Mouse (Mus musculus) liver, embryonic 12.5 days (tissue): ENCODE data around the gene Arpc1a. TPM values are rescaled to one million over a fixed set of nuclear protein-coding genes. Genes with fewer than 3 reads are reported as not detected.
"Not testable (repeated sequence)": the region's sequence is repeated elsewhere in the genome, so short reads cannot be mapped to it uniquely, and the experiment has no call there.

ENCODE experiments used
- ATAC-seq: fragments of 200-750 bp; cut with Nextera tagmentation; 2 replicates; pipeline ENCODE4 v1.8.0; 2017; ENCODE audit warnings: moderate number of reproducible peaks, mild to moderate bottlenecking, moderate library complexity
- H3K27ac ChIP-seq: fragments of 300-500 bp; sonication (generic); 2 replicates; pipeline ENCODE4 v1.5.1; 2016; ENCODE audit warnings: mild to moderate bottlenecking
- H3K27me3 ChIP-seq: fragments of 300-500 bp; sonication (generic); replicated peaks from 2 replicates; pipeline ENCODE4 v1.6.1; 2016; ENCODE audit warnings: mild to moderate bottlenecking, moderate library complexity
- H3K36me3 ChIP-seq: fragments of 300-500 bp; sonication (generic); 2 replicates; pipeline ENCODE4 v1.6.1; 2016; ENCODE audit warnings: mild to moderate bottlenecking, moderate library complexity
- H3K4me1 ChIP-seq: fragments of 300-500 bp; sonication (generic); 2 replicates; pipeline ENCODE4 v1.6.1; 2016
- H3K4me2 ChIP-seq: fragments of 300-500 bp; sonication (generic); 2 replicates; pipeline ENCODE4 v1.6.1; 2016; ENCODE audit warnings: mild to moderate bottlenecking, moderate library complexity
- H3K4me3 ChIP-seq: fragments of 300-500 bp; sonication (generic); 2 replicates; pipeline ENCODE4 v1.5.1; 2016; ENCODE audit warnings: mild to moderate bottlenecking, moderate library complexity
- H3K9ac ChIP-seq: fragments of 300-500 bp; sonication (generic); 2 replicates; pipeline ENCODE4 v1.6.1; 2016; ENCODE audit warnings: mild to moderate bottlenecking, moderate library complexity
- H3K9me3 ChIP-seq: fragments of 300-500 bp; sonication (generic); replicated peaks from 2 replicates; pipeline ENCODE4 v1.6.1; 2016; ENCODE audit warnings: mild to moderate bottlenecking, moderate library complexity
- WGBS: fragments of 180-500 bp; shearing (Covaris S2); methylation state at CpG from one replicate; pipeline ENCODE4 v1.1.7; 2016; ENCODE audit not compliant: insufficient replicate concordance; 5-methylcytosine and 5-hydroxymethylcytosine counted together
- polyA plus RNA-seq: library from polyadenylated mRNA; unstranded; fragments of >200 nt; fragmentation: Nextera tagmentation; extraction: Ambion mirVana; gene quantifications from 2 replicates; pipeline ENCODE4 v1.2.1, GENCODE M21; 2016

Arpc1a gene
- polyA plus RNA-seq, 1 experiment from 2014 or later: 75.5 TPM

GRCm38 (mm10) chr5:145123396-145123795 lies 39.8 kb downstream of the Arpc1a start:
- Histone ChIP-seq H3K9me3 (peaks cover 8% of the 10 kb centered on the region), H3K9ac (no peak overlapping the region), H3K27me3 (no peaks in the 10 kb centered on the region), H3K27ac (no peak overlapping the region), H3K4me2 (no peak overlapping the region), H3K4me1 (peaks cover 8% of the 10 kb centered on the region), H3K4me3 (no peak overlapping the region), H3K36me3 (peaks cover 87% of the 10 kb centered on the region)
- 86% methylated on average over 19 of the region's 19 CpGs for WGBS
- no peak for ATAC-seq

- peaks cover 98% of the 10 kb centered on the region for H3K36me3 ChIP-seq
- H3K4me1 ChIP-seq: no peaks in the 10 kb centered on the region
- H3K9ac ChIP-seq: no peak overlapping the region
- ATAC-seq: no peak
- H3K9me3 ChIP-seq: no peaks in the 10 kb centered on the region
- no peaks in the 10 kb centered on the region for H3K27me3 ChIP-seq
- no peak overlapping the region for H3K4me3 ChIP-seq
- H3K4me2 ChIP-seq: no peak overlapping the region
- WGBS: 89% methylated on average over 9 of the region's 9 CpGs
- H3K27ac ChIP-seq: no peak overlapping the region
Measured at GRCm38 (mm10) chr5:145126580-145126979, 43.0 kb downstream of the Arpc1a start.

- ATAC-seq: 0 out of 2 replicates have a peak, but pooled peaks have one; percentile 30
- 87% methylated on average over 4 of the region's 4 CpGs for WGBS
- no peaks in the 10 kb centered on the region for H3K4me1 ChIP-seq
Measured at GRCm38 (mm10) chr5:145129124-145129523, 45.5 kb downstream of the Arpc1a start.

GRCm38 (mm10) chr5:145129773-145130172 lies 46.1 kb downstream of the Arpc1a start:
- H3K9ac ChIP-seq, H3K9me3 ChIP-seq, H3K27ac ChIP-seq, ATAC-seq, H3K27me3 ChIP-seq, H3K4me2 ChIP-seq, H3K4me1 ChIP-seq, H3K4me3 ChIP-seq: not testable (repeated sequence)
- 82% methylated on average over 6 of the region's 6 CpGs for WGBS
- peaks cover 100% of the 10 kb centered on the region for H3K36me3 ChIP-seq

More at GRCm38 (mm10) chr5:145129124-145129523, 45.5 kb downstream of the Arpc1a start:
- no peaks in the 10 kb centered on the region for H3K9me3 ChIP-seq
- peaks cover 100% of the 10 kb centered on the region for H3K36me3 ChIP-seq
- no peak overlapping the region for H3K9ac ChIP-seq
- H3K27ac ChIP-seq: no peak overlapping the region
- H3K27me3 ChIP-seq: no peaks in the 10 kb centered on the region
- no peak overlapping the region for H3K4me3 ChIP-seq
- no peak overlapping the region for H3K4me2 ChIP-seq

GRCm38 (mm10) chr5:145130191-145130590 lies 46.6 kb downstream of the Arpc1a start:
- no peak for ATAC-seq
- no peak overlapping the region for H3K27ac ChIP-seq
- H3K4me2 ChIP-seq: no peak overlapping the region
- 74% methylated on average over 11 of the region's 11 CpGs for WGBS
- peaks cover 100% of the 10 kb centered on the region for H3K36me3 ChIP-seq
- no peaks in the 10 kb centered on the region for H3K27me3 ChIP-seq
- no peak overlapping the region for H3K9ac ChIP-seq
- no peak overlapping the region for H3K4me3 ChIP-seq
- no peaks in the 10 kb centered on the region for H3K4me1 ChIP-seq
- H3K9me3 ChIP-seq: no peaks in the 10 kb centered on the region

GRCm38 (mm10) chr5:145130995-145131394 lies 47.4 kb downstream of the Arpc1a start:
- 77% methylated on average over 3 of the region's 3 CpGs for WGBS
- Histone ChIP-seq H3K36me3 (peaks cover 100% of the 10 kb centered on the region), H3K9me3 (no peaks in the 10 kb centered on the region), H3K27ac (no peak overlapping the region), H3K27me3 (no peaks in the 10 kb centered on the region), H3K9ac (no peak overlapping the region), H3K4me1 (no peaks in the 10 kb centered on the region), H3K4me2 (no peak overlapping the region), H3K4me3 (no peak overlapping the region)
- ATAC-seq: no peak

GRCm38 (mm10) chr5:145133275-145133674 lies 49.6 kb downstream of the Arpc1a start:
- H3K4me1 ChIP-seq: peaks cover 20% of the 10 kb centered on the region
- not testable (repeated sequence) for H3K9ac ChIP-seq, ATAC-seq, H3K4me2 ChIP-seq, H3K9me3 ChIP-seq, H3K4me3 ChIP-seq, H3K27ac ChIP-seq, H3K27me3 ChIP-seq
- H3K36me3 ChIP-seq: peaks cover 90% of the 10 kb centered on the region
- WGBS: 88% methylated on average over 6 of the region's 6 CpGs

- 13% methylated on average over 6 of the region's 6 CpGs for WGBS
Measured at GRCm38 (mm10) chr5:145138836-145139235, 55.2 kb downstream of the Arpc1a start.

GRCm38 (mm10) chr5:145139571-145140519 lies 56.2 kb downstream of the Arpc1a start, which contains the start of the genes Pdap1 and Bud31:
TSS of gene Pdap1 (minus strand) at chr5:145140238.
TSS of gene Bud31 (plus strand) at chr5:145140362.
- Histone ChIP-seq H3K4me2 (peak within 1 kb of the TSS; percentile 74), H3K27me3 (no peaks in the 10 kb centered on the region), H3K4me3 (peak within 1 kb of the TSS; percentile 94), H3K36me3 (peaks cover 62% of the 10 kb centered on the region), H3K27ac (peak within 1 kb of the TSS; percentile 88), H3K4me1 (peaks cover 44% of the 10 kb centered on the region), H3K9ac (peak within 1 kb of the TSS; percentile 90), H3K9me3 (no peaks in the 10 kb centered on the region)
- WGBS: under 1% methylated on average over 84 of the region's 84 CpGs
- peak; percentile 89 for ATAC-seq

More at GRCm38 (mm10) chr5:145138836-145139235, 55.2 kb downstream of the Arpc1a start:
- Histone ChIP-seq H3K4me2 (peak overlapping the region; percentile 74), H3K9ac (peak overlapping the region; percentile 90), H3K27me3 (no peaks in the 10 kb centered on the region), H3K4me1 (peaks cover 44% of the 10 kb centered on the region), H3K9me3 (no peaks in the 10 kb centered on the region), H3K36me3 (peaks cover 62% of the 10 kb centered on the region), H3K27ac (peak overlapping the region; percentile 88; the same call in 1 of the 2 replicates), H3K4me3 (peak overlapping the region; percentile 94)
- no peak for ATAC-seq

GRCm38 (mm10) chr5:145140611-145141010 lies 57.0 kb downstream of the Arpc1a start:
- Histone ChIP-seq H3K9ac (peak overlapping the region; percentile 90), H3K9me3 (no peaks in the 10 kb centered on the region), H3K36me3 (peaks cover 62% of the 10 kb centered on the region), H3K4me1 (peaks cover 44% of the 10 kb centered on the region), H3K4me2 (peak overlapping the region; percentile 74), H3K27ac (peak overlapping the region; percentile 88), H3K4me3 (peak overlapping the region; percentile 94), H3K27me3 (no peaks in the 10 kb centered on the region)
- ATAC-seq: peak; percentile 44; the same call in 1 of the 2 replicates
- WGBS: under 1% methylated on average over 18 of the region's 18 CpGs

- 80% methylated on average over 5 of the region's 5 CpGs for WGBS
- Histone ChIP-seq H3K4me2 (no peak overlapping the region), H3K27ac (0 out of 2 replicates have a peak overlapping the region, but pooled peaks have one; percentile 75), H3K9ac (no peak overlapping the region), H3K4me3 (no peak overlapping the region), H3K4me1 (peaks cover 42% of the 10 kb centered on the region), H3K9me3 (no peaks in the 10 kb centered on the region), H3K36me3 (peaks cover 99% of the 10 kb centered on the region), H3K27me3 (no peaks in the 10 kb centered on the region)
- no peak for ATAC-seq
Measured at GRCm38 (mm10) chr5:145147748-145148147, 64.1 kb downstream of the Arpc1a start.

GRCm38 (mm10) chr5:145149294-145149693 lies 65.7 kb downstream of the Arpc1a start:
- H3K27ac ChIP-seq: peak overlapping the region; percentile 75
- peak overlapping the region; percentile 17 for H3K4me2 ChIP-seq
- WGBS: 38% methylated on average over 6 of the region's 6 CpGs
- no peak overlapping the region for H3K4me3 ChIP-seq
- H3K4me1 ChIP-seq: peaks cover 54% of the 10 kb centered on the region
- no peaks in the 10 kb centered on the region for H3K9me3 ChIP-seq
- ATAC-seq: peak; percentile 68
- no peak overlapping the region for H3K9ac ChIP-seq
- H3K27me3 ChIP-seq: no peaks in the 10 kb centered on the region
- peaks cover 99% of the 10 kb centered on the region for H3K36me3 ChIP-seq
